Mouse (Mus musculus): ENCODE measurements around the gene Morn3.

GRCm38 (mm10) chr5:123059757-123060520 lies 13.1 kb upstream of the Morn3 start:
- TF ChIP-seq EP300 (IDR thresholded peaks at IDR 0.05) (no peak), CTCF (IDR thresholded peaks at IDR 0.05) (peak; percentile 76)

Data from lung, postnatal 0 days (tissue).